Mouse (Mus musculus) adrenal gland, adult (tissue): ENCODE results near the gene Arnt2.

Experiments used
- DNase-seq, 2 experiments: peaks; one replicate each; pipeline ENCODE4 v3.0.0; 2022 to 2023; ENCODE audit warnings: low spot score in 1 of 2; ENCODE audit not compliant: inconsistent age in 2 of 2

Gene Arnt2

GRCm38 (mm10) chr7:84300261-84300660, 109.7 kb downstream of the Arnt2 start:
- no peak for DNase-seq

DNA sequence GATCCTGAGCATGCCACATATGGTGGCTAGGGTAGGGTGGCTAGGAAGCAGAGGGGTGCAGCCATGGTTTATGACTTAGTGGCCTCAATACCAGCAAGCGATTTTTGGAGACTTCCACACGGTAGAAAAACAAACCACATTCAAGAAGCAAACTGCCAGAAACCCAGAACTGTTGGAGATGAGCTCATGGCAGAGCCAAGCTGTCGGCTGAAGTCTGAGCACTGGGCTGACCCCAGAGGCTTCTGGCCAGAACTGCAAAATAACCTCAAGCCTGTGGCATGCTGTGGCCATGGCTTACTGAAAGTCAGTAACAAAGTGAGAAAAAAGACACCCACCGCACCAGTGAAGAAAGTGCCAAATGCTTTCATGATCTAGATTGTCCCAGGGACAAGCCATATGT, 110.4 kb downstream of the Arnt2 start:
- DNase-seq: no peak

DNA sequence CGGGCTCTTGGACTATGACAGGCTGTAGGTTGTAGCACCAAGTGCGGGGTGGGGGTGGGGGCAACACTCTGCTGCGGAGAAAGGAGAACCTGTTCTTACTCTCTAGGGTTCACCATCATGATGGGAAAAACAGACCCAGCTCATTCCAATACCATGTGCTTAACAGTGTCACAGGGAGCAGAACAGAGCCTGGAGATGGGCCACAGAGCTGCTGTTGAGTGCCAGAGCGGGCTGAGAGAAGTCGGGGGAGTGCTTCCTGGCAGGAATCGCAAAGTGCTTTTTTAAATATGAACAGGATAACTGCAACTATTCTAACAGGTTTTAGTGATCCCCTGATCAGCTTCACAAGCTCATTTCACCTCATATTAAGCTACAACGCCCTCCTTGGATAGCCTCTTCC, 116.9 kb downstream of the Arnt2 start:
- no peak for DNase-seq

- no peak for DNase-seq
Measured at GRCm38 (mm10) chr7:84287226-84287587, 122.8 kb downstream of the Arnt2 start.

DNA sequence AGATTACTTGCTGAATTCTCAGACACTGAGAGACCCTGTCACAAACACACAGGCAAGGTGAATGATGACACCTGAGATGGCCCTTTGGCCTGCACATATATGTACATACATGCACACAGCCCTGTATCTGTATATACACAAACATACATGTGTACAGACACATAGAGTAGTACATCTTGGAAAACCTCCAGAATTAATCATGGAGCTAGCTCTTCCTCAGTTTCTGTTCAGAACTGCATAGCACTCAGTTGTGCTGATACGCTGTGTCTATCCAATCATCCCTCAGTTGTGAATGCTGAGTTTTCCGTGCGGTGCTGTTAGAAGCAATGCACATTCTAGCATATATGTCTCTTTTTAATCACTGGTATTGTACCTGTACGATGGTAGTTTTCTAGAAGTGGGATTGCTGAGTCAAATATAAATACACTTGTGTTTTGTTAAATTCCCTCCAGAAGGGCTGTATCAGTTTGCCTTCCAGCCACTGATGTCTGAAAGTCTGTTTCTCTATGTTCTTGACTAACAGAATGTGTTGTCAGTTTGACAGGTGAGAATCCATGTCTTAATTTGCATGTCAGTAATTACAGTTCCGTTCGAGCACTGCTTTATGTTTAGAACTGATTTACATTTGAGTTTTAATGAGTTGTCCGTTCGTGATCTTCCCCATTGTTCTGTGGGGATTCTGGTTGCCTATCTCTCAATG, 123.3 kb downstream of the Arnt2 start:
- DNase-seq: no peak

DNA sequence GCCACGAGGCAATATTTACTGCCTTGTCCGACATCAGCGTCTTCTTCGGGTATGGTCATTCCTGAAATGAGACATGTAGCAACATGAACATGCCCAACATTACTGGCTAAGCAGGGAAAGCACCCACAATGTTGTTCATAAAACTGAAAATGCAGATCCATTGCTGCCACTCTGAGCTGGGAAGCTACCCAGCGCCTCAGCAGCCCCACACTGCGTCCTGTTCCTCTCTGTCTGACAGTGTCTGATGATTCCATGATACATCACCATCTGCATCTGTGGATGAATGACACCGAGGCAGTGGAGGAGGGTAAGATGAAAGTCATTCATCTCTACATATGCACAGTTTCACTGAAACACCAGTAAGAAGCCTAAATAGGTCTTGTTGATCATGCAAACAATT, 124.2 kb downstream of the Arnt2 start:
- no peak for DNase-seq

GRCm38 (mm10) chr7:84284974-84285373, 125.0 kb downstream of the Arnt2 start:
- DNase-seq: no peak

DNA sequence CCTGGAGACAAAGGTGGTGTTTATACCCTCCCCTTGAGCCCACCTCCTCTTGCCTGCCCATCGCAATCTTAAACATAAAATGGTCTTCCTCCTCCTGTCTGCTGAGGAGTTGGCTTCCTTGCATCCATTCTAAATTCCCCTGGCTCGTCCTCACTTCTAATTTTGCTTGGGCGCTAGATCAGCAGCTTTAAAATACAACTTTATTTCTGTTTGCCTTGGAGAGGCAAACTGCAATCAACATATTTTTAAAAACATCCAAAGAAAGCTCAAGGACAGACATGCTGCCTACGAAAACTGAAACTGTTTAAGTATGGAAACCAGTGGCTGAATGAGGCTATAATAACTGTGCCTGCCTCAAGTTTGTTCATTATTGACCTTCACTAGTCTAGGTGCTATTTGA, 127.7 kb downstream of the Arnt2 start:
- no peak for DNase-seq

DNA sequence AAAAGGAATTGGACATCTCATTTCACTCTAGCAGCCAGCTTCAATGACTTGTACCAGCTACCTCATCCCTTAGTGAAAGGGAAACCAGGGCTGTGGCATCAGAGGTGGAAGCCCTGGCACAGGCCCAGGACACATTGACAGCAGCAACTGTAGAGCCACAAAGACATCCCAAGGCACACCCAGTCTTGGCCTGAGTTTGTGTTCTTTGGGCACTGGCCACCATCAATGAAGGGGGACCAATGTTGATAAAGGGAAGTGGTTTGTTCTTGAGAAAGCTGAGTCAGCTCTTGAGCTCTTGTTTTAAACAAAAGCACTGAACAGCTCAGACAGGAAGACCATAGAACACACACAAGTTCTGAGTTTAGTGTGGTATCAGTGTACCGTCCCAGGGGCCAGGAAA, 130.7 kb downstream of the Arnt2 start:
- no peak for DNase-seq

- DNase-seq: no peak
Measured at GRCm38 (mm10) chr7:84275312-84275711, 134.7 kb downstream of the Arnt2 start.

- no peak for DNase-seq
Measured at GRCm38 (mm10) chr7:84273930-84274329, 136.0 kb downstream of the Arnt2 start.

DNA sequence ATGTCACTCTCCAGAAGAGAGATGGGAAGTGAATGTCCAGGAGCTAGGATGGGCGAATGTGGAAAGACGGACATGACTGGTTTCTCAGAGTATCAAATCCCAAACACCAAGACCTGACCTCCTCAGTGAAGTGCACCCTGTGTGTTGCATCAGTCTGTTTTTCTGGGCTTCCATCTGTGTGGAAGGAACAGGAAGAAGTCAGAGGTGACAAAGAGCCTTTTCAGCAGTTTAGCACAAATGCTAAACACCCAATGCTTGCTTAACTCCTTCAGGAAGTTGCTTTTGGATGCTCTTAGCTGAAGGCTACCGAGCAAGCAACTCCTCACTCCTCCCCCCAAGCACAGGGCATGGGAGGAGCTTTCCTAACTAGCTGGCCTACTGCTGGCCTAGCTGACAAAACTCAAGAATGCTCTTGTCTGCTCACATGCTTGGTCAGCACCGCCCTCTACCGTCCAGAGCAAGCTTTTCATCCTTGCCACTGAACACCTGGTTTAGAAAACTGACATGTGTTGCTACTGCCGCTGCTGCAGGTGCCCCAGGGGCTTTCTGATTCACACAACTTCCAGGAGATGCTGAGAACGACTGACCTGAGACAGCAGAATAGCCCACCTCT, 137.7 kb downstream of the Arnt2 start:
- DNase-seq: peak; percentile 74 to 90

- DNase-seq: no peak
Measured at GRCm38 (mm10) chr7:84271429-84271828, 138.5 kb downstream of the Arnt2 start.

GRCm38 (mm10) chr7:84263466-84263865, 146.5 kb downstream of the Arnt2 start:
- no peak for DNase-seq

GRCm38 (mm10) chr7:84261341-84261740, 148.6 kb downstream of the Arnt2 start:
- peak; percentile 52 to 79 for DNase-seq

GRCm38 (mm10) chr7:84260401-84260800, 149.6 kb downstream of the Arnt2 start:
- no peak for DNase-seq

- DNase-seq: no peak
Measured at GRCm38 (mm10) chr7:84259309-84259985, 150.5 kb downstream of the Arnt2 start.

GRCm38 (mm10) chr7:84256661-84257060, 153.3 kb downstream of the Arnt2 start:
- no peak for DNase-seq

GRCm38 (mm10) chr7:84256245-84256644, 153.7 kb downstream of the Arnt2 start:
- DNase-seq: no peak

- DNase-seq: no peak
Measured at GRCm38 (mm10) chr7:84254916-84255315, 155.1 kb downstream of the Arnt2 start.

- DNase-seq: no peak
Measured at GRCm38 (mm10) chr7:84254311-84254710, 155.7 kb downstream of the Arnt2 start.

DNA sequence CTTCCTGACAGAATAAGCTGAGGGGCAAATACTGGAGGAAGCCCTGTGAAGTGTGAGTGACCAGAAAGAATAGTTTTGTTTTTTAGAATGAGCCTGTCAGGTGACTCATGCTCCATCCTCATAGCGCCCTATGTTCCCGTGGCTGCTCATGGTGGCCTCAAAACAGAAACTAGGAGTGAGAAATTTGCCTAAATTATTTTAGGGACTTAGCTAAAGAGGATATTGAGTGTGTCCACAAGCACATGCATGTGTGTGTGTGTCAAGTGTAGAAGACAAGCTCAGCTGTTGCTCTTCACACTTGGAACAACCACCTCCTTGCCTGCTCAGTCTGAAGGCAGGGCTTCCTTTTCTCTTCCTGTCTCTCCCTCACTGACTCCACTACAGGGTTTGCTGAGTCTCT, 158.3 kb downstream of the Arnt2 start:
- no peak for DNase-seq
